Mouse (Mus musculus) embryo, embryonic 11.5 days (tissue): ENCODE measurements around the gene Itgb2.

Experiments used
- DNase-seq: peaks from one replicate; pipeline ENCODE4 v3.0.0-alpha.2; 2012; ENCODE audit warnings: low read depth, low spot score

The Itgb2 gene

GRCm38 (mm10) chr10:77548576-77548975, 18.5 kb downstream of the Itgb2 start:
- no peak for DNase-seq

GRCm38 (mm10) chr10:77550874-77551273, 20.8 kb downstream of the Itgb2 start:
- no peak for DNase-seq

GRCm38 (mm10) chr10:77552162-77552561, 22.1 kb downstream of the Itgb2 start:
- no peak for DNase-seq

GRCm38 (mm10) chr10:77553285-77553684, 23.2 kb downstream of the Itgb2 start:
- no peak for DNase-seq

GRCm38 (mm10) chr10:77554918-77555317, 24.9 kb downstream of the Itgb2 start:
- no peak for DNase-seq

- no peak for DNase-seq
Measured at GRCm38 (mm10) chr10:77556631-77557030, 26.6 kb downstream of the Itgb2 start.

- DNase-seq, result no peak
Measured at GRCm38 (mm10) chr10:77557641-77558040, 27.6 kb downstream of the Itgb2 start.

GRCm38 (mm10) chr10:77560090-77560489, 30.0 kb downstream of the Itgb2 start:
- DNase-seq, result no peak

- DNase-seq, result no peak
Measured at GRCm38 (mm10) chr10:77560830-77561229, 30.8 kb downstream of the Itgb2 start.

- DNase-seq, result no peak
Measured at GRCm38 (mm10) chr10:77561508-77561907, 31.5 kb downstream of the Itgb2 start.

GRCm38 (mm10) chr10:77565005-77565404, 35.0 kb downstream of the Itgb2 start:
- DNase-seq, result no peak

GRCm38 (mm10) chr10:77566651-77567050, 36.6 kb downstream of the Itgb2 start:
- DNase-seq, result peak; percentile 42

- DNase-seq, result no peak
Measured at GRCm38 (mm10) chr10:77569481-77569880, 39.4 kb downstream of the Itgb2 start.

- no peak for DNase-seq
Measured at GRCm38 (mm10) chr10:77569973-77570658, 40.1 kb downstream of the Itgb2 start.

- DNase-seq, result no peak
Measured at GRCm38 (mm10) chr10:77572225-77572624, 42.2 kb downstream of the Itgb2 start.

- DNase-seq, result no peak
Measured at GRCm38 (mm10) chr10:77573162-77573561, 43.1 kb downstream of the Itgb2 start.

- no peak for DNase-seq
Measured at GRCm38 (mm10) chr10:77580027-77580920, 50.2 kb downstream of the Itgb2 start.

GRCm38 (mm10) chr10:77581023-77581407, 51.0 kb downstream of the Itgb2 start:
- no peak for DNase-seq

- DNase-seq, result peak; percentile 95
Measured at GRCm38 (mm10) chr10:77581408-77582284, 51.6 kb downstream of the Itgb2 start, which contains the start of gene Pttg1ip. Gene Pttg1ip, plus strand, starts transcription at chr10:77581720.

GRCm38 (mm10) chr10:77582285-77582618, 52.2 kb downstream of the Itgb2 start:
- no peak for DNase-seq

GRCm38 (mm10) chr10:77583795-77584422, 53.9 kb downstream of the Itgb2 start:
- DNase-seq, result no peak
